1 mouse cellular context compared by ENCODE assay signal in the genomic region with DNA sequence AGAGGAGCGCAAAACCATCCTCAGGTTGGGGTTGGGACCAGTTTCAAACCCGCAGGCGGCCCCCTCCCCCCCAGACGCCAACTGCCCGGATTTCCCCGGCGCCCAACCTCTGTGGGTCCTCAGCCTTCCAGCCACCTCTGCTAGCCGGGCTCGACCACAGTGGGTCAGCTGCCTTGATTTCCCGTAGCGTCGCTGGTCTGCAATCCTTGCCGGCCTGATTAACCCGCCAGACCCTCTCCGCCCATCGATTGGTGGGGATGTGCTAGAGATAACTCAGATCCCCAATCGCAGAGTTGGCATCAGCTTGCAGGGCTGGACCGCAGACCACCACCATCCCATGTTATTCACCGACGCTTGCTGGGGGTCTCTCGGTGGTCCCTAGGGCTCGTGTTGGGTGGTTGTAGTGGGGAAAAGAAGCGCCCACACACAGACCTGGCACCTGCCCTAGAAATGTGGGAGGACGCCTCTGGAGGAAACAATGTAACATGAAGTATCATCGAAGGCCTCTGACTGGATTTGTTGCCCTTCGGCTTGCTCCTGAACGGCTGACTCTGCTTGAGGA.
TF ChIP-seq lines count a peak whose summit lies in the region.

No protein-coding gene starts in this region.

TF ChIP-seq in ES-E14, 5 proteins besides CTCF, POLR2A, EP300 and RAD21 (continued from another document):
- TF ChIP-seq ZC3H11A (IDR thresholded peaks at IDR 0.05; ENCODE audit: borderline replicate concordance, low read depth, low read length) (no peak), ZNF384 (IDR thresholded peaks at IDR 0.05; ENCODE audit: low read depth, low read length) (no peak), MAFK (IDR thresholded peaks at IDR 0.05; ENCODE audit: insufficient read depth, low read depth, low read length) (no peak)
TF ChIP-seq in ES-E14: peak in this region for 0.
